Mouse (Mus musculus) cortical plate, adult 2 months (tissue): ENCODE data around the gene Gm14325.
"Not testable (repeated sequence)": the region's sequence is repeated elsewhere in the genome, so short reads cannot be mapped to it uniquely, and the experiment has no call there.

Experiments
- CTCF ChIP-seq: fragments of 200-500 bp; IDR thresholded peaks from 2 replicates; pipeline ENCODE4 v1.5.1; 2011; ENCODE audit warnings: mild to moderate bottlenecking, control low read depth, low read length; ENCODE audit not compliant: insufficient read depth; ENCODE audit errors: extremely low read depth
- POLR2A ChIP-seq: fragments of 200-500 bp; IDR thresholded peaks from 2 replicates; pipeline ENCODE4 v1.6.1; 2011; ENCODE audit warnings: mild to moderate bottlenecking, low read length, control low read depth; ENCODE audit not compliant: insufficient read depth; ENCODE audit errors: extremely low read depth

GRCm38 (mm10) chr2:177821952-177822351, 18.2 kb downstream of the Gm14325 start:
- TF ChIP-seq POLR2A, CTCF: not testable (repeated sequence)
